Mouse (Mus musculus): ENCODE results near the gene Tnip3. TPM values are rescaled to one million over a fixed set of nuclear protein-coding genes. Genes with fewer than 3 reads are reported as not detected.

Gene Tnip3
- polyA plus RNA-seq, 1 experiment from 2014 or later, result not detected

GRCm38 (mm10) chr6:65621260-65621659 lies 96.1 kb downstream of the Tnip3 start:
- H3K36me3 ChIP-seq (ENCODE audit: poor library complexity, severe bottlenecking), result no peaks in the 10 kb centered on the region
- no peak overlapping the region for H3K27ac ChIP-seq
- H3K4me2 ChIP-seq, result no peak overlapping the region
- H3K27me3 ChIP-seq, result no peaks in the 10 kb centered on the region
- no peaks in the 10 kb centered on the region for H3K9me3 ChIP-seq (replicated peaks)
- no peak for ATAC-seq
- H3K4me3 ChIP-seq, result no peak overlapping the region
- H3K4me1 ChIP-seq, result no peaks in the 10 kb centered on the region
- H3K9ac ChIP-seq, result no peak overlapping the region

GRCm38 (mm10) chr6:65623016-65623715 lies 98.1 kb downstream of the Tnip3 start:
- no peak for ATAC-seq
- H3K9ac ChIP-seq, result no peak overlapping the region
- no peaks in the 10 kb centered on the region for H3K27me3 ChIP-seq
- no peaks in the 10 kb centered on the region for H3K9me3 ChIP-seq (replicated peaks)
- H3K4me1 ChIP-seq, result no peaks in the 10 kb centered on the region
- H3K27ac ChIP-seq, result no peak overlapping the region
- H3K4me3 ChIP-seq, result no peak overlapping the region
- no peaks in the 10 kb centered on the region for H3K36me3 ChIP-seq (ENCODE audit: poor library complexity, severe bottlenecking)
- 69% methylated on average over 3 of the region's 3 CpGs for WGBS
- H3K4me2 ChIP-seq, result no peak overlapping the region

GRCm38 (mm10) chr6:65630578-65630977 lies 105.5 kb downstream of the Tnip3 start:
- Histone ChIP-seq H3K9me3 (replicated peaks) (no peaks in the 10 kb centered on the region), H3K4me3 (no peak overlapping the region), H3K4me2 (no peak overlapping the region), H3K27ac (no peak overlapping the region), H3K4me1 (no peaks in the 10 kb centered on the region), H3K27me3 (no peaks in the 10 kb centered on the region), H3K36me3 (ENCODE audit: poor library complexity, severe bottlenecking) (no peaks in the 10 kb centered on the region), H3K9ac (no peak overlapping the region)
- ATAC-seq, result no peak
- WGBS, result 96% methylated on average over 2 of the region's 2 CpGs

- H3K4me3 ChIP-seq, result no peak overlapping the region
- no peaks in the 10 kb centered on the region for H3K9me3 ChIP-seq (replicated peaks)
- ATAC-seq, result no peak
- H3K4me1 ChIP-seq, result no peaks in the 10 kb centered on the region
- WGBS, result 92% methylated on average over 5 of the region's 5 CpGs
- no peak overlapping the region for H3K4me2 ChIP-seq
- H3K36me3 ChIP-seq (ENCODE audit: poor library complexity, severe bottlenecking), result no peaks in the 10 kb centered on the region
- no peaks in the 10 kb centered on the region for H3K27me3 ChIP-seq
- H3K27ac ChIP-seq, result no peak overlapping the region
- H3K9ac ChIP-seq, result no peak overlapping the region
Measured at GRCm38 (mm10) chr6:65632184-65632583, 107.1 kb downstream of the Tnip3 start.

- Histone ChIP-seq H3K9me3 (replicated peaks) (peaks cover 6% of the 10 kb centered on the region), H3K4me3 (no peak overlapping the region), H3K9ac (no peak overlapping the region), H3K4me2 (no peak overlapping the region), H3K27ac (no peak overlapping the region), H3K27me3 (no peaks in the 10 kb centered on the region), H3K4me1 (peaks cover 7% of the 10 kb centered on the region; the same call in 1 of the 2 replicates), H3K36me3 (ENCODE audit: poor library complexity, severe bottlenecking) (no peaks in the 10 kb centered on the region)
- no peak for ATAC-seq
Measured at GRCm38 (mm10) chr6:65642431-65642830, 117.3 kb downstream of the Tnip3 start.

GRCm38 (mm10) chr6:65644110-65644509 lies 119.0 kb downstream of the Tnip3 start:
- 4% methylated on average over 4 of the region's 4 CpGs for WGBS
- Histone ChIP-seq H3K27me3 (no peaks in the 10 kb centered on the region), H3K4me3 (no peak overlapping the region), H3K9me3 (replicated peaks) (peaks cover 3% of the 10 kb centered on the region), H3K4me2 (no peak overlapping the region), H3K27ac (peak overlapping the region; percentile 32; the same call in 1 of the 2 replicates), H3K36me3 (ENCODE audit: poor library complexity, severe bottlenecking) (no peaks in the 10 kb centered on the region), H3K9ac (no peak overlapping the region), H3K4me1 (peaks cover 7% of the 10 kb centered on the region; the same call in 1 of the 2 replicates)
- peak; percentile 91; the same call in 1 of the 2 replicates for ATAC-seq

- no peaks in the 10 kb centered on the region for H3K27me3 ChIP-seq
- no peaks in the 10 kb centered on the region for H3K9me3 ChIP-seq (replicated peaks)
- no peak overlapping the region for H3K4me2 ChIP-seq
- H3K4me1 ChIP-seq, result peaks cover 7% of the 10 kb centered on the region; the same call in 1 of the 2 replicates
- no peak overlapping the region for H3K4me3 ChIP-seq
- no peak overlapping the region for H3K9ac ChIP-seq
- no peaks in the 10 kb centered on the region for H3K36me3 ChIP-seq (ENCODE audit: poor library complexity, severe bottlenecking)
- H3K27ac ChIP-seq, result no peak overlapping the region
- no peak for ATAC-seq
- 72% methylated on average over 3 of the region's 3 CpGs for WGBS
Measured at GRCm38 (mm10) chr6:65646408-65646807, 121.3 kb downstream of the Tnip3 start.

- Histone ChIP-seq H3K36me3 (ENCODE audit: poor library complexity, severe bottlenecking) (no peaks in the 10 kb centered on the region), H3K4me2 (no peak overlapping the region), H3K9me3 (replicated peaks) (no peaks in the 10 kb centered on the region), H3K9ac (no peak overlapping the region), H3K27ac (no peak overlapping the region), H3K4me3 (no peak overlapping the region), H3K4me1 (peaks cover 7% of the 10 kb centered on the region; the same call in 1 of the 2 replicates), H3K27me3 (no peaks in the 10 kb centered on the region)
- no peak for ATAC-seq
- 88% methylated on average over 6 of the region's 6 CpGs for WGBS
Measured at GRCm38 (mm10) chr6:65647731-65648130, 122.6 kb downstream of the Tnip3 start.

- WGBS, result 35% methylated on average over 4 of the region's 4 CpGs
- Histone ChIP-seq H3K4me1 (no peaks in the 10 kb centered on the region), H3K27me3 (no peaks in the 10 kb centered on the region), H3K4me3 (no peak overlapping the region), H3K27ac (no peak overlapping the region), H3K36me3 (ENCODE audit: poor library complexity, severe bottlenecking) (no peaks in the 10 kb centered on the region), H3K4me2 (no peak overlapping the region), H3K9me3 (replicated peaks) (no peaks in the 10 kb centered on the region), H3K9ac (no peak overlapping the region)
- ATAC-seq, result peak; percentile 16; the same call in 1 of the 2 replicates
Measured at GRCm38 (mm10) chr6:65651376-65651775, 126.3 kb downstream of the Tnip3 start.

GRCm38 (mm10) chr6:65661272-65661671 lies 136.2 kb downstream of the Tnip3 start:
- Histone ChIP-seq H3K4me2 (no peak overlapping the region), H3K36me3 (ENCODE audit: poor library complexity, severe bottlenecking) (no peaks in the 10 kb centered on the region), H3K27me3 (no peaks in the 10 kb centered on the region), H3K4me1 (no peaks in the 10 kb centered on the region), H3K9me3 (replicated peaks) (no peaks in the 10 kb centered on the region), H3K9ac (no peak overlapping the region), H3K27ac (no peak overlapping the region), H3K4me3 (no peak overlapping the region)
- WGBS, result 82% methylated on average over 4 of the region's 4 CpGs
- ATAC-seq, result no peak

GRCm38 (mm10) chr6:65662050-65662449 lies 136.9 kb downstream of the Tnip3 start:
- Histone ChIP-seq H3K9me3 (replicated peaks) (no peaks in the 10 kb centered on the region), H3K9ac (no peak overlapping the region), H3K27ac (no peak overlapping the region), H3K4me2 (no peak overlapping the region), H3K36me3 (ENCODE audit: poor library complexity, severe bottlenecking) (no peaks in the 10 kb centered on the region), H3K27me3 (no peaks in the 10 kb centered on the region), H3K4me3 (no peak overlapping the region), H3K4me1 (no peaks in the 10 kb centered on the region)
- no peak for ATAC-seq
- WGBS, result 69% methylated on average over 2 of the region's 2 CpGs

- 79% methylated on average over 6 of the region's 6 CpGs for WGBS
- H3K4me3 ChIP-seq, result no peak overlapping the region
- no peak overlapping the region for H3K9ac ChIP-seq
- no peak overlapping the region for H3K4me2 ChIP-seq
- no peaks in the 10 kb centered on the region for H3K36me3 ChIP-seq (ENCODE audit: poor library complexity, severe bottlenecking)
- no peaks in the 10 kb centered on the region for H3K9me3 ChIP-seq (replicated peaks)
- H3K27me3 ChIP-seq, result no peaks in the 10 kb centered on the region
- H3K4me1 ChIP-seq, result no peaks in the 10 kb centered on the region
- no peak for ATAC-seq
- no peak overlapping the region for H3K27ac ChIP-seq
Measured at GRCm38 (mm10) chr6:65663990-65664389, 138.9 kb downstream of the Tnip3 start.

- Histone ChIP-seq H3K36me3 (ENCODE audit: poor library complexity, severe bottlenecking) (no peaks in the 10 kb centered on the region), H3K27me3 (peaks cover 4% of the 10 kb centered on the region; the same call in 1 of the 2 replicates), H3K4me3 (no peak overlapping the region), H3K9ac (no peak overlapping the region), H3K27ac (no peak overlapping the region), H3K9me3 (replicated peaks) (no peaks in the 10 kb centered on the region), H3K4me2 (no peak overlapping the region), H3K4me1 (no peaks in the 10 kb centered on the region)
- peak; percentile 33; the same call in 1 of the 2 replicates for ATAC-seq
- 72% methylated on average over 3 of the region's 3 CpGs for WGBS
Measured at GRCm38 (mm10) chr6:65666295-65666694, 141.2 kb downstream of the Tnip3 start.

Data from forebrain, embryonic 13.5 days (tissue).